Mouse (Mus musculus) cerebellum, adult 9-10 months (tissue): ENCODE results near the gene Lrrc15.

ENCODE experiments used
- DNase-seq: peaks from one replicate; pipeline ENCODE4 v3.0.0; 2022

Gene Lrrc15

DNA sequence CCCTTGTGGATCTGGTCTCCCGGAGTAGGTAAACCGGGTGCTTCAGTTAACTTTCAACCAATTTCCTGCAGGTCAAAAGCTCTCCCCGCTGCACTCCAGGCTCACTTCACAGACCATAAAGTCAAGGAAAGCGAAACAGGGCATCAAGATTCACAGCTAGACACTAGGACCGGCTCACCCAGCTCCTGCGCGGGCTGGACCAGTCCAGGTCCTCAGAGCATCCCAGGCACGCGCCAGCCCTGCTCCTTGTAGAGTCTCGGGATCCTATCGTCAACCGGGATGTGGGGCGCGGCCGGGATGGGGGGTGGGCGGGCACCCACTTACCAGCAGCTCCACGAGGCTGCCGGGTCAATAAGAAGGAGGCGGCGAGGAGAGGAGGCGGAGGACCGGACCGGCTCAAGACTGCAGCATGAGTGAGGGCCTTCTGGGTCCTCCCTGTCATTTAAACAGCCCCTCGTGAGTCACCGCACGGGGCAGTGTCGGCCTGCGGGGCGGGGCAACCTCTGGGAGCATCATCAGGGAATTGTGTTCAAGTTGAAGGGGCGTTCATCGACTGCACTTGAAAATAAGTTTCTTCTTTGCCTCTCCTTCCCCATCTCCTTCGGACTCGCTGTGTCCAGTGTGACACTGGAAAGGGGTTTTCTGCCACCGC is at the start of gene Lrrc15:
TSS of gene Lrrc15 (minus strand) at position 413 of the 652 bp plus-strand sequence.
- no peak for DNase-seq

DNA sequence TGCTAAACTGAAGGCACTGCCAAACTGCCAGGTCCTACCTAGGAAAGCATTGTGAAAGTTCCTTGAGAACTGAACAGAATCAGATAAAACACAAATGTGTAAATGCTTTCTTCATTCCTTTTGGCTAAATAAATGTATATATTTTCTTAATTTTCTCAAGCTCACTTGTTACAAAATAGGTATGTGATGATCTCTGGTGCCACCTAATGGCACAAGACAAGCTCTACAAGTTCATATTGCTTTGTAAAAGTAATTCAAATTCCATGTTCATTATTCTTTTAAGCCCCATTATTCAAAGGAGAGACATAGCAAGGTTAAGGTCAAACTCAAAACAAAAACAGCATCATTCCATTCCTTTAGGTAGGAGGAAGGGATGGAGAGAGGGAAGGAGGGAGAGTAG is 31.2 kb upstream of the Lrrc15 start:
- peak; percentile 29 for DNase-seq

DNA sequence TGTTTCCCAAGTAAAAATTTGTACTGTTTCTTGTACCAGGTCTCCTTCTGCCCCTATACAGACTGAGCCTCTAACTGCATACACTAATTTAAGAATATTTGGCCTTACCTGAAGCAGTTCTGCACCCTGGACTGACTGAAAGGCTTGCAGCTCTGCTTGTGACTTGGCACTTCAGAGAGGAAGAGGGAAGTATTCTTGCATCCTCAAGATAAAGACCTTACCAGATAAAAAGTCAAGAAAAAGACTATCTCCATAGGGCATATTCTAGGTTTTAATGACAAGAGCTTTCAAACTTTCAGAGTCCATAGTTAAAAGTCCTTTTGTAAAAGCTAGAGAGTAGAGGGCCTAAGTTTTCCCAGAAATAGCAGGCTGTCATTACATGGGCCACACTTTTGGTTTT is 27.6 kb upstream of the Lrrc15 start, which contains the start of gene Gp5:
TSS of gene Gp5 (minus strand) at position 133 of the 400 bp plus-strand sequence.
- DNase-seq: no peak

DNA sequence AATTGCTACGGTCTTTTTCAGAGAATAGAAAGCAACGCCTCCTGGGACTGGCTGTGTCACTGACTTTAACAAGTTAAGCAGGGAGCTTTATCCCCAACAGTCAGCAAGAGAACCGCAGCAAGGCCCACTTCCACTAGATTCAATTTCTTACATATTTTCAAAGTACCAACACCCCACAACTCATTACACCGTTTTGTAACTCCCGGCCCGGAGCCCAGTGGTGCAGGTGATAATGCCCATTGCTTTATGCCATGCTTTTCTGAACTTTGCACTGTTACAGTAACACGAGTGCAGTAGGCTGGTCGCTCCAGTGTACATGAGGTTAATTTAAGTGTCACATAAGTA is 27.1 kb upstream of the Lrrc15 start:
- no peak for DNase-seq

DNA sequence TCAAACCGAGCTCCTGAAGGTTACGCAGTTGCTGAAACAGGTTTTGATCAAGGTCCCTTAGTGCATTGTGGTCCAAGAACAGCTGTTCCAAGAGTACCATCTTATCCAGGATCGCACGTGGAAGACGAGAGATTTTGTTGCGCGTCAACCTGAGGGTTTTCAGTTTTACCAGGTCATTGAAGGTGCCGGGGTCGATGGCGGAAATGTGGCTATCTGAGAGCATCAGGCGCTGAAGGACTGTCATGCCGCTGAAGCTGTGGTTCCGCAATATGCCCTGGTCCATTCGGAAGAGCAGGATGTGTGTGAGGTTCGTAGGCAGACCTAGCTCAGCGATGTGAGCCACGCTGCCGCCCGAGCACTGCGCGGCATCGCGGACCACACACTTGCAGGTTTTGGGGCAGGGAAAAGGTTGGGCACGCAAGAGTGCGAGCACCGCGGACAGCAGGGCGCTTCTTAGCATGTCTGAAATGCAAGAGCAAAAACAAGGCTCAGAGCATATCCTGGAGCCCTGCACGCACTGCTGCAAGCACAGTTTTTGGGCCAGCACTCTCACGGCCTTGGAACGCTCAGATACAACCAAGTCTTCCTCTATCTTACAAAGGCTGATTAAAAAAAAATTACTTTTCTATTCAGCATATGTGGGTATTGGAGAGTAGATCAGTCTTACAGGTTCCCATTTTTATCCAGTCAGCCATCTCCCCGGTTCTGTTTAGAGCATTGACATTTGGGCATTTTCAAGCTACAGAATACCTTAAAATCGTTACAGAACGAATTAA is 26.5 kb upstream of the Lrrc15 start:
- peak; percentile 34 for DNase-seq

DNA sequence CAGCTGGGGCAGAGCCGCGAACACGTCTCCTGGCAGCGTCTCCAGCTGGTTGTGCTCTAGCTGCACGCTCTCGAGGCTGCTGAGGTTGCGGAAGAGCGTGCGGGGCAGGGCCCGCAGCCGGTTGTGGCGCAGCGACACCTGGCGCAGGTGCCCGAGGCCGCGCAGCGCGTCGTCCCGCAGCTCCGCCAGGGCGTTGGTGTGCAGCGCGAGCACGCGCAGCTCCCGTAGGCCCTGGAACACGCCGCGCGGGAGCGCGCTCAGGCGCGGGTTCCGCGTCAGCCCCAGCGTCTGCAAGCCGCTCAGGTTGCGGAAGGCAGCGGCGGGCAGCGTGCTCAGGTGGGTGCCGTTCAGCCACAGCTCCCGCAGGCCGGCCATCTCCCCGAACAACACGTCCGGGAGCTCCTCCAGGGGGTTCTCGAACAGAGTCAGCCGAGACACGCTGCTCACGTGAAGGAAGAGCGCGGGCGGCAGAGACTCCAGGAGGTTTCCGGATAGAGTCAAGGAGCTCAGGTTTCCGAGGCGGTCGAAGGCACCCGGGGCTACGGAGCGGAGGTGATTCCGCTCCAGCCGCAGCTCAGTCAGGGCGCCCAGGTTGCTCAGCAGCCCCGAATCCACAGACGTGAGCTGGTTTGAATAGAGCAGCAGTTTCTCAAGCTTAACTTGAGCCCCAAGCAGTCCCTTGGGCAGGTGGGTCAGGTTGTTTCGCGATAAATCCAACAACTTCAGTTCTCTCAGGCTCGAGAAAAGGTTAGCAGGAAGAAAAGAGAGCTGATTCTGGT is 25.7 kb upstream of the Lrrc15 start:
- peak; percentile 74 for DNase-seq

DNA sequence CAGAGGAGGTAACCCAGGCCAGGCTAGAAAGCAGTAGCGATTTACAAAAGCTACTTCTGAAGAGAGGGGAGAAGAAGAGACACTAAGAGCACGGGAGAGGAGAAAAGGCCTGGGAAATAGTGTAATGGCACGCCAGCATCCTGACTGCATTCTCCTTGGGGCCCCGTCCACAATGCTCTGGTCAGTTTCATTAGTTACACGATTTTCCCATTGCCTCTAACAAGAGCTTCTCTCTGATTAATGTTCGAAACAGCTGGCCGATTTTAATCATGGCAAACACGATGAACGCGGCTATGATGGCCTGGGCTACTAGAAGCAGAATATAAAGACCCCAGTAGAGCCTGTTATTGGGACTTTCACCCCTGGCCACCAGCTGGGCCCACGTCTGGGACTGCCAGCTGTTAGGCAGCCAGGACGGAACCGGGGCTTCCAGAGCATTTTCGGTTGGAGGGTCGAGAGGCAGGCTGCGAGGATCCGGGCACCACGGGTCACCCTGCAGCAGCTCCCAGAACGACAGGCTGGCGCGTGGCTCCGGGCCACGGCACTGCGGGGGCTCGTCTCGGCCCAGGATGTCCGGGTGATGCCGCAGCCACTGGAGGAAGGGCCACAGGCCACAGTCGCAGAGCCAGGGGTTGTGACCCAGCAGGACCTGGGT is 25.0 kb upstream of the Lrrc15 start:
- DNase-seq: peak; percentile 21

DNA sequence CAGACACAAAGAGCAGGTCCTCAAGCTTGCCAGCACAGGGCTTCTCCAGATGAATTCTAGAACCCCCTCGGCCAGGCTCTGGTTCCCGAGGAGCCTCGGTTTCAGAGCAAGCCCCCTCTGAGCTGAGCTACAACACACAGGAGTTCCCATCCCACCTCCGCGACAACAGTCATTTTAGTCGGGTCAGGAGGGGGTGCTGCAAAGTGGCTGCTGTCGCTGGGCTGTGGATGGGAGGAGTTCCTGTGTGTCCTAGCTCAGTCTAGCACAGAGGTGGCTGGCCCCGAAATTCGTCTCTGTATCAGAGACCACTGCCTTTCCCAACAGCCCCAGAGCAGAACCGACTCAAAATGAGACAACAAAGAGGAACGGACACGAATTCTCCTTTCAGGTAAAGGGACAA is 24.2 kb upstream of the Lrrc15 start:
- no peak for DNase-seq

DNA sequence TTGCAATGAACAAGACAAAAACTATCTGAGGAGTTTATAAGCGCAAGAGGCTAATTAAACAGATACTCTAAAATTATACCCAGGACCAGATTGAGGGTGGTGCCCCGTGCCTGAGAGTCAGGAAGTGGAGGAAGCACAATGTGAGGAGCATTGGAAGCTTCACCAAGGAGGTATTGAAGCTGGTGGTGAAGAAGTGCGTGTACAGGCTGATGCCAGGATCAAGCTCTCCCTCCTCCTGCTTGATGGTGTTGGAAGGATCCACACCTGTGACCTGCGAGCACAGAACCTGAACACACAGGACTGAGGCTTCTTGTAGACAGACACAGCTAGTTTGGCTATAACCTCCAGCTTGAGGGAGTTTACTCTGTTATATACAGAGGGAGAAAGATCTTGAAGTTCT is 23.0 kb upstream of the Lrrc15 start:
- DNase-seq: no peak

DNA sequence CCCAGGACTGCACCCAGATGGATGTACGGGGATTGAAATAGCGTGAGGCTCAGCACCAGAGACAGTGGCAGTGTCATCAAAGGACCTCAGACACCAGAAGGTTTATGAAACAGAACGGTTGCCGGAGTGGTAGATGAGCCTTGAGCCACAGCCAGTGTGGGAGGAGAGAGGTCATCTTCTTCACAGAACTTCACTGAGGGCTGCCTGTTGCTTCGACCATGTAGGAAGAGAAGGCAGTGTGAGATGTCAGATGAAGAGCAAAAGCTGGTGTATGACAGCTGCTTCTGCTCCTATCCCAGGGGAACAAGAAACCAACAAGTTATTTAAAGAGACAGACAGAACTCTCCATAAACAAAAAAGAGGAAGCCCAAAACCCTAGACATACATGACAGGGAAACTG is 21.2 kb upstream of the Lrrc15 start:
- DNase-seq: no peak

DNA sequence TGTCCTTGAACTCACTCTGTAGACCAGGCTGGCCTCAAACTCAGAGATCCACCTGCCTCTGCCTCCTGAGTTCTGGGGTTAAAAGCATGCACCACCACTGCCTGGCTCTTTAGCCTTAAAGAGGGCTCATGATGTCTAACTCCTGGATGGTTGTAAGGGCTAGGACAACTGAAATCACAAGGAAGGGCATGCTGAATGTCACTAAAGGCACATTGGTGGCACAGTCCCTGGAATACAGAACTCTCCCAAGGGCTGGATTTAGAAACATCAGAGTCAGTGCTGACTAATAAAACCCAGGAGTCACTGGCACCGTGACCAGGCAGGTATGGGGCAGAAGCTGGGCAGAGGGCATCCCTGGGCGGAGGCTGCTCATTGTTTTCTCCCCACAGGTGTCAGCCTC is 20.4 kb upstream of the Lrrc15 start:
- no peak for DNase-seq

DNA sequence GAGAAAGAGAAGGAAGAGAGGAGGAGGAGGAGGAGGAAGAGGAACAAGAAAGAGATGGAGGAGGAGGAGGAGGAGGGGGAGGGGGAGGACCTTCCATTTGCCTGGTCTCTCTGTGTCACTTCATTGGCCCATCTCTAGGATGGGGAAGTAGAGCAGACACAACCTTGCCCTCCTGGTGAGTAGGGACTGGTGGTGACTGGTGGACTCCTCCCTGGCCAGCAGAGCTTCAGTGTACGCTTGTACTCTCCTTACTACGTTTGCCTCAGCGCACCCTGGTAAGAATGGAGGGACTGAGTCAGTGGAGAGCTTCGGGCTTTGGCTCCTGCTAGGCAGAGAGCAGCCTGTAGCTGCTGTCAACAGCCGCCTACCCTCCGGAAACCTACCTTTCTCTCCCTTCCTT is 19.6 kb upstream of the Lrrc15 start:
- DNase-seq: no peak

DNA sequence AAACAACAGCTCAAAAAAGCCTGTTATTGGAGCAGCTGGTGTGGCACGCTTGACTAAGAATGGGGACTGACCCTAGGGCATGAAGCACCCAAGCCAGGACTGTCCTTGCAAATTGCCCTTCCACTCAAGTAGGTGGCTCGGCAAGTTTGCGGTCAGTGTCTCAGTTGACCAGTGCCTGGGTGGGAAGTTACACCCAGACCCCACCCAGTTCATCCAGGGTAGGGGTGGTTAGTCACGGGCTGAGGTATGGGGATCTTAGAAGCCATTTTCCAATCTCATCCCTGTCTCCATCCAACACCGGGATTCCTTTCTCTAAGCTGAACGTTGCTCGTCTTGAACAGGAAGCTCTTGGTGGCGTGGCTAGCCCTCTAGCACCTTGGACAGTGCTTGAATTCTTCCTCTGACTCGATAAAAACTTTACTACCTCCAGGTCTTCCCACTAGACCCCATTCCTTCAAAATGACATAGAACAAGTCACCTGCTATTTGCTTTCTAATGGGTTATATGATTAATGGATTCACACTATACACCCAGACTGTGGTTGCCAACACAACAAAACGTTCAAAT is 16.7 kb upstream of the Lrrc15 start:
- DNase-seq: no peak

DNA sequence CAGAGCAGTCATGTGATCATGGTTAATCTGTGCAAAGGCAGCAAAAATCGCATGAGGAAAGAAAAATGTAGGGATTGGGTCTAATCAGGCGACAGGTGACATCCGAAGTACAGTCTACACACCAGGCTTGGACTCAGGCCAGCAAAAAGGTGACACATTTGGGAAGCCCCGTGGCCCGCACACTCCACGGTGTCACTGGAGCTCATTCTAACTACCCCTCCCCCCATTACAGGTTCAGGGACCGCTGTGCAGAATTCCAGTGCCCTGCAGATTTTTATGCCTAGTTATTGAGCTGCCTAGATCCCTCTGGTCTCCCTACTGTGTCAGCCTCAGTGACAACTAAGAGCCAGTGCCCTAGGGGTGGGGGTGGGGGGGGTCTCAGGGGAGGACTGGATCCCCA is 14.4 kb upstream of the Lrrc15 start:
- no peak for DNase-seq

DNA sequence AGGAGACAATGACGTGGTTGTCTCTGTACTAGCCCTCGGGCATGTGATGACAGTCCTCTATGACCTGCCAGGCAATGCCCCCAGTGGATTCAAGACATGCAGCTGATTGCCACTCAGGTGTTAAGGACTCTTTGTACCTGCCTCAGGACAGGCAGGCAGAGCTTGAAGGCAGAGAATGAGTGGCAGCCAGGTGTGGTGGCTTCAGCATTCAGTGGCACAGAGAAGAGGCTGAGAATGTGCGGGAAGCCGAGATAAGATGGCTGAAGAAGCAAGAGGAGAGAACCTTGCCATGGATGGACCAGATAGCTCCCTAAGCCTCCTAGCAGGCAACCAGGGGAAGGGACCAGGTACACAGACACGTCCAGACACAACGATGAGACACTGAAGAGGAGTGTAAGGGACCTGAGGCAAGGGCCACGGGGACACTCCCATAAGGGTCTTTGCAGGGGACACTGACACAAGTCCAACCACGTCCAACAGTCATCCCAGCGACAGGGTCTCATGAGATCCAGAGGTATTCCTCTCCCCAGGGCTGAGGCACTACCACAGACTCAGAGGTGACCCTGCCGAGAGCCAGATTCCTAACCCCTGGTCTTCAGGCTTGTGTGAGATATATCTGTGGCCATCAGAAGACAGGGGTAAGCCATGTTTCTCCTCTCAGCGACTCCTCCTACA is 13.7 kb upstream of the Lrrc15 start:
- no peak for DNase-seq

DNA sequence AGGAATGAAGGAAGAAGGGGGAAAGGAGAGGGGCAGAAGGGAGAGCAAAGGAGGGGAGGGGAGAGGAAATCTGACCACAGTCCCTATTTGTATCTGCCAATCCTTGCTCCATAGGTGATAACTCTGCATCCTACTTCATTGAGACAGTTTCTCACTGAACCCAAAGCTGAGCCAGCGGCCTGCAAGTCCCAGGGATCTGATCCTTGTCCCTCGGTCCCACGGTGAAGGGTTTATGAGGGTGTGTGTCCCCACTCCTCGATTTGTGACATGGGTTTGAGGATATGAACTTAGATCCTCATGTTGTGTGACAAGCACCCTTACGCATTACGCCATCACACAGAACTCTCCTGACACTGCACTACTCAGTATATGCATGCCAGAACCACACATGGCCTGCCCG is 12.1 kb upstream of the Lrrc15 start:
- no peak for DNase-seq

DNA sequence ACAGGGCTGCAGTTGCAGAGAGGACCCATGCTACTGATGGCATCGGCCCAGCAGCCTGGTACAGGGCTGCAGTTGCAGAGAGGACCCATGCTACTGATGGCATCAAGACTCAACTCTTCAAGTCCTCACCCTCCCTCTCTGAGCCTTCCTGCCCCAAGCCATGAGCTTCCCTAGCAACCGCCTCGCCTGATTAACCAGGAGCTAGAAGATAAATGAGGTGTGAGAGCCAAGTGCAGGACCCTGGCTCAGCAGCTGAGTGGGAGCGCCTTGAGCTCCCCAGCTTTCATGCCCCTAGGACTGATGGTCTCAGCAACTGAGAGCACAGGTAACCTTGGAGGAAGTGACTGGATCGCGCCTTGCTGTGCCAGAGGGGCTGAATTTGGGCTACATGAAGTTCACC is 7.4 kb upstream of the Lrrc15 start:
- no peak for DNase-seq

DNA sequence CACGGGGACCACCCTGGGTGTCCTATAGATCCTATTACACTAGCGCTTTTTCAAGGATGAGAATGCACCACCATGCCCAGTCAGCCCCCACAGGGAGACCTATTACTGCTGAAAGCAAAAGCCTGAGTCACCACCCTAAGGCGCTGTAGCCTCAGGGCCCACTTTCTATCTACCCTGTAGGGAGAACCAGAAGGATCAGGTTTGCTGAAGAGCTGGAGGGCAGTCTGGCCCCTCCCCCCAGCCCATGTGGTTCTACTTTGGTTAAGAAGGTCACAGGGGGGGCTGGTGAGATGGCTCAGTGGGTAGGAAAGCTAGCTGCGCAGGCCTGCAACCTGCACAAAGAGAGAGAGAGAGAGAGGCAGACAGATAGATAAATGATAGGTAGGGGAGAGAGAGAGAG is 2.6 kb upstream of the Lrrc15 start:
- DNase-seq: no peak

DNA sequence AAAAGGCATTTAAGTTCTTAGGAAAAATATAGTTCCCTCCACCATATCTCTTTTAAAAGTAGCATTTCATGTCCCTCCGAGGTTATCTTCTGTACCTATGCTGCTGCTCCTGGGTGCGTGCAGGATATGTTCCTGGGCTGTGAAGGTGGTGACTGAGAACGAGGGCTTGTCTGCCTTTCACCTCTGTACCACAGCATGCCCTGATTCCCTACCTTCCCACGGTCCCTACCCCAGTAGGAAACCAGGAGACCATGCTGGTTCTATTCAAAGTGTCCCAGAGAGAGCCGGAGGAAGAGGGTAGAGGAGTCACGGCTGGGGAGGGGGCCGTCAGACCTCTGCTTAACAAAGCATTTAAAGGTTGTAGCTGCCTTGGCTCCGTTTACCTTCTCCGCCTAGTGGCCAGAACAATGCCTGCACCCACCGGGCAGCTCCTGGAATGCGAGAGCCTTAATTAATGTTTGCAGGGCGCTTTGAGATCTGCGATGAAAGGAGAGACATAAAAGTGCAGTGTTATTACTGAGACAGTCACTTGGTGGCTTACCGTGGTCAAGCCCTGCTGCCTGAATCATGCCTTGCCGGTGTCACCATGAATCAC is 784 bp upstream of the Lrrc15 start:
- peak; percentile 10 for DNase-seq

DNA sequence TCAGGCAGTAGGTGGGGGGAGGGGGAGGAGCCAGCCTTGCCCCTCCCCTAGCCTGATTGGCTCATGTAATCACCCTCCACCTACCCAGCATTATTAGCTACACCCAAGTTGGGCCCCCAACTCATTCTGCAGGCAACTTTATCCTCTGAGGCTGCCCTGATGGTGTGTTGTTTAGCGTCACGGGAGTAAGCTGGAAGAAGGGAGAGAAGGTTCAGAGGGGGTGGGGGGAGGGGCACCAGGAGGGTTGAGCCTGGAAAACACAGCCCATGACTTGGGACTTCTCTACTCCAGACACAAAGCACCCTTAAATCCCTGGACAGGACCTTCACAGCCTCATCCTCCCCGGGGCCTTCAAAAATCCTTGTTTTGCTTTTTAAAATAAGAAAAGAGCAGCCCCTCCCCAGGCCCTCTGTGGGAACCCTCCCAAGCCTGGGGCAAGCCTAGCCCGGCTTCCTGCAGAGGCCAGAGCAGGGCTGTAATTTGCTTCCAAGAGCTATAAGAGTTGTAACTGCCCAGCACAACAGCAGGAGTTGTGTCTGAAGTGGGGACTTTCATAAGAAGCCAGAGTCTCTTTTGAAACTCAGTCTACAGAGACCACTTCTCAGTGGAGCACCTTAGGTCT is 2.3 kb downstream of the Lrrc15 start:
- DNase-seq: no peak

DNA sequence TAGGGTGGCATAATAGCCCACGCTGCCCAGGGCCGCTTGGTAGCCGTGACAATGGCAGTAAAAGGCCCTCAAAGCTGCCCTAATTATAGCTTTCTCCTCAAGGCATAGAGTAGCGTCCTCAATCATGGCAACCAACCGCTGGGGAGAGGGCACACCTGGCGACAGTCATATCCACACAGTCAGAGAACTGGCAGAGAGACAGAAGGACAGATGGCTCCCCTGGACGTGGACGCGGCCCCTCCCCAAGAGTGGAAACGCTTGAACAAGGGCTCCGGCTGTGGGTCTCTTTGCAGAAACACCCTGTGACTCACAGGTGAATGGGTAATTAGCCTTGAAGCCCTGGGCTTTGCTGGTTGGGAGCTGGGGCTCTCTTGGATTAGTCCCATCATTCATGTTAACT is 4.7 kb downstream of the Lrrc15 start:
- DNase-seq: no peak
